Mouse (Mus musculus): Measurements from ENCODE around the gene Fsd1. TPM values are rescaled to one million over a fixed set of nuclear protein-coding genes. Genes with fewer than 3 reads are reported as not detected.

The Fsd1 gene
- total RNA-seq, 1 experiment from 2014 or later = not detected

DNA sequence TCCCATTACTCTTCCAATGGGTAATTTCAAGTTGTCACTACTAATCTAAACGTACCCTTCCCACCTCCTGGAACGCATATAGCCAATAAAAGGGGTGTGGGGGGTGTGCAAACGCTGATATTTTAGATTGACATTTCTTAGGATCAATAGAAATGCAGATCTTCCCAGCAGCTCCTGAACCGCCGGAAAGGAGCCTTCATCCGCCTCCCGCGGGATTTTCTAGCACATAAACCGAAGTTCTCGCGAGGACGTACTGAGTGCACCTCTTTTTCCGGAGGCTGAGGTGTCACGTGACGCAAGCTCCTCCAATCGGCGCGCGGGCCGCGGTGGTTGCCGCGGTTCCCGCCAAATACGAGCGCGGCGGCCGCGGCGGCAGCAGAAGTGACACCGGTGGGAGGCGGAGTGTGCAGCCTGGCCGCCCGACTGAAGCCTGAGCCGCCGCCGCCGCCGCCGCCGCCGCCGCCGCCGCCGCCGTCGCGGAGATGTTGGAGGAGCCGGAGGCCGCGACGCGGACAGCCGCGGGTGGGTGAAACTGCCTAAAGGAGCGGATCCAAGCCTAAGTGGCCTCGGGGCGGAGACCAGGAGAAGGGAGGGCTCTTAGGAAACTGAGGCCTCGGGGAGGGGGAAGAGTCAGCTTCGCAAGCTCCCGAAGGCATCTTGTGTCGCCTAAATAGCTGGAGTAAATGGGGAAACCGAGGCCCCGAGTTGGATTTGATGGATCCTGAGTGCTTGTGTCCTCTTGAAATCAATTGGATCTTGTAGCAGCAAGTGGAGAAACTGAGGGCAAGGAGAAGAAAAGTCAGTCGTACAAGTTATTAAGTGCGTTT lies 53.9 kb downstream of the Fsd1 start, which contains the start of gene Chaf1a:
TSS of gene Chaf1a (plus strand) at position 410 of the 827 bp plus-strand sequence.
- ATAC-seq (ENCODE audit: extremely low read depth, insufficient number of reproducible peaks, low FRiP score, poor library complexity, severe bottlenecking) = peak; percentile 49

DNA sequence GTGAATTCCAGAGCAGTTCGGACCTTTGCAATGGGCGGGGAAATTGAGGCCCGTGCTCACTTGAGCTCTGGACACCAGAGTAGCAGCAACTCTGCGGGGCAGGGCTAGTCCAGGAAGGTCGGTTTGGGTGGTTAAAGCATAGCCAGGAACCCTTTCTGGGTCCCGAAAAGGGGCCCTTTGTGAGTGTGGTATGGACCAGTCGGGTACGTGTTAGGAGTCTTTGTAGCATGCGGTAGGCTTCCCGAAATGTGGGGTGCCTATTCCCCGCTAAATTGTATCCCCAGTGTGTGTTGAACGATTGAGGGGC lies 54.5 kb downstream of the Fsd1 start:
- no peak for ATAC-seq (ENCODE audit: extremely low read depth, insufficient number of reproducible peaks, low FRiP score, poor library complexity, severe bottlenecking)

Other genes starting within 250 kb of the Fsd1 start
- gene Adgre4, start 236.5 kb upstream of the Fsd1 start, total RNA-seq (2017) = 9.4 and 12.0 TPM in 2 replicates
- gene Zfp119a, start 107.6 kb upstream of the Fsd1 start, total RNA-seq (2017) = 8.3 and 11.8 TPM in 2 replicates
- 46.8 and 51.0 TPM in 2 replicates for gene Zfp959, start 94.4 kb upstream of the Fsd1 start, total RNA-seq (2017)
- 14.4 and 17.6 TPM in 2 replicates for gene Zfp119b, start 37.0 kb upstream of the Fsd1 start, total RNA-seq (2017)
- gene Ebi3, start 33.9 kb upstream of the Fsd1 start, total RNA-seq (2017) = 19.0 and 30.3 TPM in 2 replicates
- 19.8 and 20.5 TPM in 2 replicates for gene Yju2, start 27.4 kb upstream of the Fsd1 start, total RNA-seq (2017)
- 1.4 and 1.7 TPM in 2 replicates for gene Shd, start 16.0 kb upstream of the Fsd1 start, total RNA-seq (2017)
- 1.6 TPM in 1 of 2 replicates, not detected in the other for gene Stap2, start 19.1 kb downstream of the Fsd1 start, total RNA-seq (2017)
- 64.9 and 86.9 TPM in 2 replicates for gene Mpnd, start 19.2 kb downstream of the Fsd1 start, total RNA-seq (2017)
- 44.8 and 48.6 TPM in 2 replicates for gene Sh3gl1, start 50.1 kb downstream of the Fsd1 start, total RNA-seq (2017)
- gene Chaf1a, start 53.9 kb downstream of the Fsd1 start, total RNA-seq (2017) = 1.4 TPM in 2 replicates
- gene Ubxn6, start 88.5 kb downstream of the Fsd1 start, total RNA-seq (2017) = 31.3 and 49.5 TPM in 2 replicates
- 153 and 189 TPM in 2 replicates for gene Hdgfl2, start 93.1 kb downstream of the Fsd1 start, total RNA-seq (2017)
- gene Plin4, start 123.3 kb downstream of the Fsd1 start, total RNA-seq (2017) = 1.1 and 1.2 TPM in 2 replicates
- 3.4 and 4.0 TPM in 2 replicates for gene Plin5, start 131.1 kb downstream of the Fsd1 start, total RNA-seq (2017)
- 126 and 131 TPM in 2 replicates for gene Lrg1, start 135.5 kb downstream of the Fsd1 start, total RNA-seq (2017)
- 11.3 and 11.5 TPM in 2 replicates for gene Sema6b, start 153.8 kb downstream of the Fsd1 start, total RNA-seq (2017)
- gene Tnfaip8l1, start 176.0 kb downstream of the Fsd1 start, total RNA-seq (2017) = 1.3 and 1.4 TPM in 2 replicates
- 13.9 and 18.0 TPM in 2 replicates for gene Mydgf, start 197.4 kb downstream of the Fsd1 start, total RNA-seq (2017)
- 14.0 and 14.5 TPM in 2 replicates for gene Dpp9, start 232.4 kb downstream of the Fsd1 start, total RNA-seq (2017)

Measured in neutrophil, adult 5-6 weeks (primary cell).